Mouse (Mus musculus) embryo, embryonic 10 days (tissue): ENCODE results near the gene Tymp.

Experiments used
- DNase-seq: peaks from one replicate; pipeline ENCODE4 v3.0.0-alpha.2; 2015; ENCODE audit warnings: low spot score

Gene Tymp

GRCm38 (mm10) chr15:89326441-89326840 is 50.4 kb downstream of the Tymp start:
- DNase-seq: no peak

GRCm38 (mm10) chr15:89323656-89324055 is 53.2 kb downstream of the Tymp start:
- DNase-seq: no peak

GRCm38 (mm10) chr15:89322670-89323522 is 53.9 kb downstream of the Tymp start, which contains the start of gene Adm2:
Gene Adm2 (plus strand): TSS chr15:89322720.
- DNase-seq: peak; percentile 52
